Mouse (Mus musculus) small intestine, adult 2 months (tissue): ENCODE measurements around the gene Gm44511.

Experiments
- CTCF ChIP-seq: fragments of 200-500 bp; IDR thresholded peaks from 2 replicates; pipeline ENCODE4 v1.5.1; 2012; ENCODE audit warnings: low read depth, mild to moderate bottlenecking, control low read depth, inconsistent platforms, low read length, moderate library complexity, mixed read lengths; ENCODE audit not compliant: insufficient replicate concordance, insufficient read length; ENCODE audit errors: extremely low read depth
- POLR2A ChIP-seq: fragments of 200-500 bp; IDR thresholded peaks from 2 replicates; pipeline ENCODE4 v1.6.1; 2012; ENCODE audit warnings: low read depth, mild to moderate bottlenecking, control low read depth, inconsistent platforms, low read length, moderate library complexity

- TF ChIP-seq CTCF (no peak), POLR2A (no peak)
Measured at GRCm38 (mm10) chr6:128835571-128835970, 9.5 kb upstream of the Gm44511 start.
